Mouse (Mus musculus) embryonic fibroblast, embryonic 13.5 days (primary cell): ENCODE measurements at regions not wholly inside any gene's neighbourhood (a gene's known extent, or its start where the extent isn't known, plus 50 kb on each side); places are given as distances from the start of the nearest gene placed in this dataset.

Experiments
- CTCF ChIP-seq: IDR thresholded peaks from 2 replicates; pipeline ENCODE4 v1.5.1; 2011; ENCODE audit warnings: mild to moderate bottlenecking, control low read depth, low read length, moderate library complexity, borderline replicate concordance; ENCODE audit not compliant: insufficient read depth
- POLR2A ChIP-seq: IDR thresholded peaks from 2 replicates; pipeline ENCODE4 v1.6.1; 2011; ENCODE audit warnings: low read depth, mild to moderate bottlenecking, control low read depth, low read length, moderate library complexity

GRCm38 (mm10) chr3:118485966-118486365 is 76.0 kb upstream of the Dpyd start:
- TF ChIP-seq CTCF, result no peak
- no peak for TF ChIP-seq POLR2A
